Mouse (Mus musculus) heart, embryonic 10.5 days (tissue): ENCODE measurements around the gene Npnt. TPM values are rescaled to one million over a fixed set of nuclear protein-coding genes. Genes with fewer than 3 reads are reported as not detected.

Experiments
- DNase-seq: peaks from one replicate; pipeline ENCODE4 v3.0.0-alpha.2; 2017; ENCODE audit warnings: low spot score
- H3K27ac ChIP-seq: fragments of 300-500 bp; sonication (generic); 2 replicates; pipeline ENCODE4 v1.5.1; 2016; ENCODE audit warnings: mild to moderate bottlenecking
- H3K27me3 ChIP-seq: fragments of 300-500 bp; sonication (generic); 2 replicates; pipeline ENCODE4 v1.6.1; 2016; ENCODE audit warnings: mild to moderate bottlenecking; ENCODE audit not compliant: poor library complexity, insufficient read depth, severe bottlenecking
- H3K36me3 ChIP-seq: fragments of 300-500 bp; sonication (generic); 2 replicates; pipeline ENCODE4 v1.6.1; 2016; ENCODE audit warnings: mild to moderate bottlenecking, moderate library complexity
- H3K4me1 ChIP-seq: fragments of 300-500 bp; sonication (generic); 2 replicates; pipeline ENCODE4 v1.6.1; 2016; ENCODE audit warnings: mild to moderate bottlenecking
- H3K4me3 ChIP-seq: fragments of 300-500 bp; sonication (generic); 2 replicates; pipeline ENCODE4 v1.5.1; 2016; ENCODE audit warnings: mild to moderate bottlenecking, moderate library complexity
- H3K9me3 ChIP-seq: fragments of 300-500 bp; sonication (generic); 2 replicates; pipeline ENCODE4 v1.6.1; 2016; ENCODE audit warnings: mild to moderate bottlenecking, moderate library complexity
- WGBS: fragments of 180-500 bp; shearing (Covaris S2); methylation state at CpG from one replicate; pipeline ENCODE4 v1.1.7; 2016; 5-methylcytosine and 5-hydroxymethylcytosine counted together
- polyA plus RNA-seq: library from polyadenylated mRNA; unstranded; fragments of >200 nt; fragmentation: Nextera tagmentation; extraction: Ambion mirVana; gene quantifications from 2 replicates; pipeline ENCODE4 v1.2.1, GENCODE M21; 2016

Npnt gene
- polyA plus RNA-seq, 1 experiment from 2014 or later = 26.3 TPM

DNA sequence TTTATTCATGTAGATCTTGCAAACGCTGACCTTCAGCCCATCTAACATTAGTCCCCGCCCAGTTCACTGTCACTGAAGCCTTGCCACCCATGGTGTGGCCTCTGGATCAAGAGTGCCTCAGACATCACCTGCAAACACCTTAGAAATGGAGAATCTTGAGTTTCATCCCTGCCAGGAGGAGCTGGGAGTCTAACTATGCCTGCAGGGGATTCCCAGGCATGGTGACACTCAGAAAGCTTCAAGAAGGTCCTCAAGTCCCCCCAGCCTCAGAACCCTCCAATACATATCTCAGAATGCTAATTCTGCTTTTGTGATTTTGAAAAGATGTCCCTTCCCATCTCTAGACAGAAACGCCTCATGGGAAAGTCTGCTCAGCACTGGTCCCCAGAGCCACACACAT, 69.7 kb downstream of the Npnt start:
- Histone ChIP-seq H3K4me1 (peaks cover 27% of the 10 kb centered on the region), H3K4me3 (no peak overlapping the region), H3K36me3 (no peaks in the 10 kb centered on the region), H3K9me3 (no peaks in the 10 kb centered on the region), H3K27me3 (no peaks in the 10 kb centered on the region), H3K27ac (no peak overlapping the region)
- no peak for DNase-seq
- 74% methylated on average over 3 of the region's 3 CpGs for WGBS

DNA sequence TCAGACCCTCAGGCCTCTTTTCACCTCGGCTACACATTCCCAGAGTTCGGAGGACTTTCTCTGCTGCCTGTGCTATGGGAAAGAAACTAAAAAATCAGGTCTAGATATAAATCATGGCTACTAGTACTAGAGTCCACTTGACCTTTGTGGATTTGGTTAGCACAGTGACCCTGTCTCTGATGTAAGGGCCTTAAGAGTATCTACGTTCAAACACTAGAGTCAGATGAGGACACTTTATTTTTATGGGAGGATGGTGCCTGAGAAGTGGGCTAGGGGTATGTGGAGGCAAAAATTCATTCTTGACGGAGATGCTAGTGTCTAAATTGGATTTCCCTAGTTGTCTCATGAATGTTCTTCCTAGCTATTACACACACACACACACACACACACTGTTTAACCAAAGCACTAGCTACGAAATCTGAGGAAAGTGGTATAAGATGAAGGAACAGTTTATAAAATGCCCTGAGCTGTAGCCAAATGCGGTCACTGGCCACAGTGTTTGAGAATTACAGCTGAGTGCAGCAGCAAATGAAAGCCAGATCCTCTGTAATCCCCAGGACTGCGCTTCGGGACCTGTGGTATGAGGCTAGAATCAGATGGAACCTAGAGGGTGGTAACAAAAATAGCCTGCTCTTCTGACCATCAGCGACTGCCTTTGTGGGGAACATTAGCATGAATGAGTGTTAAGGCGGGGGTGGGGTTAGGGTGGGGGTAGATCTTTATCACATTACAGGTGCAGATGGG, 73.0 kb downstream of the Npnt start:
- no peak for DNase-seq
- no peak overlapping the region for H3K4me3 ChIP-seq
- H3K27ac ChIP-seq = peak overlapping the region; percentile 31
- no peaks in the 10 kb centered on the region for H3K27me3 ChIP-seq
- H3K4me1 ChIP-seq = peaks cover 22% of the 10 kb centered on the region
- no peaks in the 10 kb centered on the region for H3K36me3 ChIP-seq
- no peaks in the 10 kb centered on the region for H3K9me3 ChIP-seq
- 44% methylated on average over 10 of the region's 10 CpGs for WGBS

DNA sequence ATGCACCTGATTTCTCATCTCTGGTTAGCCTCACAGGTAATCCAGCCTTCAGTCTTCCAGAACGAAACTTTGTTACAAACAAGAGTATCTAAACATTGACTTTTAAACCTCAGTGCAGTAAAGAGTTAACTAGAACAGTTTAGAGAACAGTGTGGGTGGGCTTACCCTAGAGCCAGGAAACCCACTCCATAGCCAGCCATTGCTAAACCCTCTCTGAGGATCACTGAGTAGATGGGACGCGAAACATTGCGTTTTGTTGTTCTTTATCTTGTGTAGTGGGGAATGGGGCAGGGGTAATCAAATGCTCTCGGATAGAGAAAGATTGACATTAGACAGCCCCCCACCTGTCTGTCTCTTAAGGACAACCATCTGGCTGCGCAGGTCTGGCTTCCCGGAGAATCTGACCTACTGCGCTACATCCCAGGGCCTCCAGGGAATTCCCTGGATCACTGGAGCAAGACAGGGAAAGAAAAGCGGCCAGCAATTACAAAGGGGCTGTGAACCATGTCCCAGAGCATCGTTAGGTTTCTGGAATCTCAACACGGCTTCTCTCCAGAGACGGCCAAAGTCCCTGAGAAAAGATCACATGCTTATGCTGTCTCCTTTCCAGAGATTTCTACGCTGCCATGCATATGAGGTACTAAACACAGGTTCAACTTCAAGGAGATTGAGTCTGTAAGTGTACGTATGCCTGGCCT, 73.9 kb downstream of the Npnt start:
- no peaks in the 10 kb centered on the region for H3K36me3 ChIP-seq
- H3K9me3 ChIP-seq = no peaks in the 10 kb centered on the region
- H3K27ac ChIP-seq = no peak overlapping the region
- H3K4me1 ChIP-seq = peaks cover 25% of the 10 kb centered on the region
- 62% methylated on average over 14 of the region's 14 CpGs for WGBS
- 0 out of 2 replicates have a peak overlapping the region, but pooled peaks have one; percentile 1 for H3K4me3 ChIP-seq
- H3K27me3 ChIP-seq = no peaks in the 10 kb centered on the region
- DNase-seq = no peak

DNA sequence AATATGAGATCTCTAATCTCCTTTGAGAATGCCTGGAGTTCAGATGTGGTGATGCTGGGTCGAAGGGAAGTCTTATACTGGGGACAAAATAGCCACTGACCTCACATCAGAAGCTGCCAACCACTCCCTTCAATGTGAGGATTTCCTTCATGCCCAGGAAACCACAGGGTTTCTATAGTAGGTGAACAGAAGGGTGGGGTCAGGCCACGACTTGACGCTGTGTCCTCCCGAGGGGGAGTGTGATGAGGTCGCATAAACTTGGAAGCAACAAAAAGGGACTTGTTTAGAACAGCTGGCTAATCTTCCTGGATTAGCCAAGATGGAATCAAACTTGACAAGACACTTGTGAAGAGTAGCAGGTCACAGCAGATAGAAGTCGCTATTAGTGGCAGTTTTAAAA, 76.8 kb downstream of the Npnt start:
- Histone ChIP-seq H3K36me3 (no peaks in the 10 kb centered on the region), H3K27me3 (no peaks in the 10 kb centered on the region), H3K27ac (no peak overlapping the region), H3K4me1 (peaks cover 25% of the 10 kb centered on the region), H3K9me3 (no peaks in the 10 kb centered on the region), H3K4me3 (no peak overlapping the region)
- DNase-seq = no peak
- WGBS = 47% methylated on average over 6 of the region's 6 CpGs

DNA sequence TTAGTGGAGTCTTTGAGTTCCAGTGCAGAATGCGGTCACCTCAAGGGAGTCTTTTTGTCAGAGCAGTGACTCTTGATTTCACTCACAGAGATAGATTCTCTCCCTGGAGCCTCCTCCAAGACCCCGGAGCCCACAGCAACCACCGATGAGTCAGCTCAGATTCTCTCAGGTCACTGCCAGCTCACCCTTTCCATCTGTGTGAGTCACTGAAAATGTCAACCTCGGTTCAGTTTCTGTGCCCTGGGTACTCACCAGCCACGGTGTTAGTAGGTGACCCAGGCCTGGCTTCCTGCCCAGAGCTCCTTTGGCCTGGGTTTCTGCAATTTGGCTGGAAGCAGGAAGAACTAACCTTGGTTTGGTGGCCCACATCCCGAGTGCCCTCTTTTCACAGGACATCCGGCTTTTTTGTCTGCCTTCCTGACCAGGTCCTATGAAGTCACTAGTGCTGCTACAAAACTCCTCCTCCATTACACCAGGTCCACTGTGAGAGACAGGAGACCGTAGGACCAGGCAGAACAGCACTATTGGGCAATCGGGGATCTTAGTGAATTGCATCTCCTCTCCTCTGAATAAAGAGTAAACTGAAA, 78.7 kb downstream of the Npnt start:
- peaks cover 11% of the 10 kb centered on the region for H3K4me1 ChIP-seq
- H3K36me3 ChIP-seq = no peaks in the 10 kb centered on the region
- WGBS = 75% methylated on average over 9 of the region's 9 CpGs
- H3K27me3 ChIP-seq = no peaks in the 10 kb centered on the region
- H3K27ac ChIP-seq = peak overlapping the region; percentile 36; the same call in 1 of the 2 replicates
- no peak for DNase-seq
- H3K4me3 ChIP-seq = no peak overlapping the region
- no peaks in the 10 kb centered on the region for H3K9me3 ChIP-seq

DNA sequence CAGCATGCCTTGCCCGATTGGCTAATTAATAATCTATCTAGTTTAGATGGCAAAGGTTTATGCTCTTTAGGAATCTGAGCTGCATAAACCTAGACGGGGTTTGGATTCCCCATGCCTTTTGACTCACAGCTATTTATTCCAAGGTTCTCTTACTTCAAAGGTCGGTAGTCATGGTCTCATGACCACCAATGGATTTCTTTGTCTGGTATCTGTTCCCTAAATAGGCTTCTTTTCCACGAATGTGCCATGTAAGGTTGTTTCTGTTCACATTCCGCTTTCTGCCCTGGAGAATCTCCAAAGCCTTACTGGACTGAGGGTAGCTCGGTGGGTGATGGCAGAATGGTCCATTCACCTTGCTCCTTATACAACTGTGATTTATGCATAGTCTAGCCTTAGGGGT, 80.0 kb downstream of the Npnt start:
- peaks cover 7% of the 10 kb centered on the region for H3K4me1 ChIP-seq
- H3K27ac ChIP-seq = no peak overlapping the region
- H3K36me3 ChIP-seq = no peaks in the 10 kb centered on the region
- 79% methylated on average over 6 of the region's 6 CpGs for WGBS
- no peaks in the 10 kb centered on the region for H3K27me3 ChIP-seq
- H3K4me3 ChIP-seq = no peak overlapping the region
- DNase-seq = no peak
- H3K9me3 ChIP-seq = no peaks in the 10 kb centered on the region

DNA sequence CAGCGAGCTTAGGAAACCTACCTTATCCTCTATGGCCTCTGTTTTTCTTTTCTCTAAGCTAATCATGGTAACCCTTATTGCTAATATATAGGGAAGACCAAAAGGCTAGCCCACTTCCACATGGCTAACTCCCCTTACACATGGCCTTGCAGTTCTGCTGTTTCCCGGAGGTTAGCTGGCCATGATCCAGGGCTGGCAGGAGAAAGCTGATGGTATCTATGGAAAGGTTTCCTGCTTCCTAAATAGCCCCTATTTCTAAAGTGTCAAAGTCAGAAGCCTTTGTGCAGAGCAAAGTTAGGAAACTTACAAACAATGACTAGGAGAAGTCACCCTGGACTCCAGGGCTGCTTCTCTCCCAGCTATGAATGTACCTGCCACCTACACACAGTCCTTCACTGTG, 81.3 kb downstream of the Npnt start:
- Histone ChIP-seq H3K36me3 (no peaks in the 10 kb centered on the region), H3K27me3 (no peaks in the 10 kb centered on the region), H3K4me1 (peaks cover 7% of the 10 kb centered on the region), H3K4me3 (no peak overlapping the region), H3K9me3 (no peaks in the 10 kb centered on the region), H3K27ac (no peak overlapping the region)
- 62% methylated on average over 2 of the region's 2 CpGs for whole genome bisulfite sequencing
- DNase-seq = no peak

DNA sequence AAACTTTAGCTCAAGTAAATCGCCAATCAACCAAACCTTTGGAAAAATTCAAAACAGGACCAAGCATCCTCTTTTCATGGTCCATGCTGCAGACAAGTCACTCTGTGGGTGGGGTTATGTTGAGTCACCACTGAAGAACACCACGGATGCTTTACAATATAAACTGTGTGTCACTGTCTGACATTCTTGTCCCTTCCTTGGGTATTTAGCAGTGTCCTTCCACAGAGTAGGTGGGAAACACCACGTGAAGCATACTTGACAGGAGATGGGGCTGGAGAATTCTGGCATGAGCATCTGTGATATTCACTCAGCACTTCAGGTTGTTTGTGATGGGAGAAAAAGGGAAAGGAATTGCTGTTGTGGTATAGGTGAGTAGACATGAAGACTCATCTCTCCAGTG, 83.1 kb downstream of the Npnt start:
- DNase-seq = no peak
- H3K27ac ChIP-seq = no peak overlapping the region
- H3K36me3 ChIP-seq = no peaks in the 10 kb centered on the region
- H3K4me3 ChIP-seq = no peak overlapping the region
- H3K9me3 ChIP-seq = no peaks in the 10 kb centered on the region
- no peaks in the 10 kb centered on the region for H3K27me3 ChIP-seq
- peaks cover 3% of the 10 kb centered on the region; the same call in 1 of the 2 replicates for H3K4me1 ChIP-seq
- 81% methylated on average over 3 of the region's 3 CpGs for WGBS

DNA sequence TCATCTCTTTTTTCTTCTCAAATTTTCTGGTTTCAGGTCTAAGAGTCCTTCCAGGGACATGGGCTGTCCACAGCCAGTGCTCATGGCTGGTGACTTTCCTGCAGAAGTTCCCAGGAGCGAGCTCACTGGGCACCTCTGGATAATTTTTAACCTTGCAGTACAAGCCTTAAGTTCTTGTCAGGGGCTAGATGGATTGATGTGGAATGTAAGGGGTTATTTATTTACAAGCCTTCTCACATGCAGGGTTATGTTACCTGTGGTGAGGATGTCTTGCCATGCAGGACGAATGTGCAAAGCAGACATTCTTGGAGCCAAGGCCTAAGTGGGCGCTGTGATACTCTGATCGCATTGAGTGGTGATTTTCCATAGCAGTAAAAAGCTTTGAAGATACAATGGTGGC, 84.5 kb downstream of the Npnt start:
- WGBS = 89% methylated on average over 4 of the region's 4 CpGs
- Histone ChIP-seq H3K4me1 (peaks cover under 1% of the 10 kb centered on the region; the same call in 1 of the 2 replicates), H3K27ac (no peak overlapping the region), H3K27me3 (no peaks in the 10 kb centered on the region), H3K4me3 (no peak overlapping the region), H3K9me3 (no peaks in the 10 kb centered on the region), H3K36me3 (no peaks in the 10 kb centered on the region)
- no peak for DNase-seq

DNA sequence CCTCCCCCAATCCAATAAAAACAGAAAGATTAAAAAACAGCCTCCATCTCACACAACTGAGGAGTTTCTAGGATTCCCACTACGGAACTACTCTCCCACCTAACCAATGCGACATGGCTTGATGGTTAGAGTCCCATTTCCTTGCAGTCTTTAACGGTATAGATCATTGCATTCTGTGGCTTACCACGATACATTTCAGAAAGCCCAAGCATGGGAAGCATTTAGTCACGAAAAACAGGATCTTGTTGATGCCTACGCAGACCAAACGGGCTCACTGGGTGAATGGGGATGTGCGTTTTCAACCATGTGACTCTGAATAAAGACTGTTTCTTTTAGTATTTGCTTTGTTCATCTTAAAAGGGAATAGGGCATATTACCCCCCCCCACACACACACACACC, 85.1 kb downstream of the Npnt start:
- Histone ChIP-seq H3K4me3 (no peak overlapping the region), H3K4me1 (peaks cover 6% of the 10 kb centered on the region), H3K36me3 (no peaks in the 10 kb centered on the region), H3K9me3 (no peaks in the 10 kb centered on the region), H3K27me3 (no peaks in the 10 kb centered on the region), H3K27ac (no peak overlapping the region)
- 82% methylated on average over 8 of the region's 8 CpGs for whole genome bisulfite sequencing
- no peak for DNase-seq

DNA sequence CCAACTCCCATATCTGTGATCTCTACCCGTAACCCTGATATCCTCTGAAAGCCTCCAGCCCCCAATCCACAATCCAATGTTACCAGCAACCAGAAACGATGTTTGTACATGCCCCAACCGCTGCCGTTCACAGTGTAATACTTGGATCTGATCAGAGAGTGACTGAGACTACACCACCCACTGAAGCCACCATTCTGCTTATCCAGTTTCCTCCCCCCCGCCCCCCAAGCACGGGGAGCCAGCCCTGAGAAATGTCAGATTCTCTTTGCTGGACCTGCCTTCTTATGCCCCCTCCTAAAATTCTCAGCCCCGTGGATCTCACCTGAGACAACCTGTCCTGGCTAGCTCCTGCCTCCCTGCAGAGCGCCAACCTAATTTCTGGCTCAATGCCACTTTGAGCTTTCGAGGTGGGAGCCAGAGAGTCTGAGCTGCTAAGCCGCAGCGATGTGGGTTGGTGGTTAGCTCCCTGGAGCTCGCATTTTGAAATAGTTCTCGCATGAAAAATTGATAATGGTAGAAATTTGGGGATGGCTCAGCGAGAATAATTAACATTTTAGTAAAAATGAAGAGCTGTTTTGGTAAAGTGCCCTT, 85.7 kb downstream of the Npnt start:
- Histone ChIP-seq H3K27ac (no peak overlapping the region), H3K4me3 (no peak overlapping the region), H3K27me3 (no peaks in the 10 kb centered on the region), H3K4me1 (peaks cover 12% of the 10 kb centered on the region), H3K9me3 (no peaks in the 10 kb centered on the region), H3K36me3 (no peaks in the 10 kb centered on the region)
- DNase-seq = no peak
- 72% methylated on average over 14 of the region's 14 CpGs for WGBS

DNA sequence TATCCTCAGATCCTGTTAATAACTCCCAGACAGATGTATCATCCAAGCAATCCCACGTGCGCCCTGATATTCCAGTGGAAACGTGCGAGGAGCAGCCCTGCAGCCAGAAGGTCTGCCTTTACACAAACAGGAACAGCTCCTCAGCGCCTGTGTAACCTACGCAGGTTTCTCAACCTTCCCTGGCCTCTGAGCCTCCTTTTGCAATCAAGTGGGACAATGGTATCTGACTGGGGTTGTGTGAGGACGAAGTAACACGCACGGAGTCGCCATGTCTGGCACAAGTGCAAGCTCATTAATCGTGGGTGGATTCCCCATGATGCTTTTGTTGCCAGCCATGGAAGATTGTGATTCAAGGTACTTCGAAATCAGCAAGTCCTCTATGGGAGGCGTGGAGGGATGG, 86.2 kb downstream of the Npnt start:
- Histone ChIP-seq H3K36me3 (no peaks in the 10 kb centered on the region), H3K4me1 (peaks cover 13% of the 10 kb centered on the region), H3K4me3 (no peak overlapping the region), H3K27ac (no peak overlapping the region), H3K27me3 (no peaks in the 10 kb centered on the region), H3K9me3 (no peaks in the 10 kb centered on the region)
- whole genome bisulfite sequencing = 82% methylated on average over 13 of the region's 13 CpGs
- no peak for DNase-seq

DNA sequence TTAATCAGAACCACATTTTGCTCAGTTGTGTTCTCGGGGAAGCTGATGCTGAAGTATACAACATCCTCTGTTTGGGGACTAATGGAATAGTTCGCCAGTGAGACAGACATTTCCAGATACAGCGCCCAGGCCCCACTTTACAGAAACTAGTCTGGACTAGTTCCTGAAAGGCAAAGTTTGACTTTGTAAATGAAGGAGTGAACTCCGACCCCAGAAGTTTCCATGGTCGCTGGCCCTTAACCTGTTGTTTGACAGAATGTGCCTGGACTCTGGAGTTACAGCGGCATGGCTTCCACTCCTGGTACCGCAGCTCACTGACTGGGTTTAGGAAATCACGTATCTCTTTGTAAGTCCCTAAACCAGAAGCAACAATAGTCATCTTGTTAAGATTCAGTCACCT, 89.3 kb downstream of the Npnt start:
- H3K27me3 ChIP-seq = no peaks in the 10 kb centered on the region
- peaks cover 22% of the 10 kb centered on the region for H3K4me1 ChIP-seq
- H3K36me3 ChIP-seq = no peaks in the 10 kb centered on the region
- 81% methylated on average over 8 of the region's 8 CpGs for WGBS
- H3K9me3 ChIP-seq = no peaks in the 10 kb centered on the region
- no peak overlapping the region for H3K27ac ChIP-seq
- no peak overlapping the region for H3K4me3 ChIP-seq
- DNase-seq = no peak
